25 mouse cellular contexts compared by ENCODE assay signal in genomic region chr5:12574551-12574950, GRCm38 (mm10).
"Had no signal": no experiment of that assay in that cellular context is flagged by ENCODE, and none has a peak within 500 bp of the region (broad histone marks: within the 10 kb centered on the region; RNA-seq: fewer than 3 reads in every experiment).

No protein-coding gene starts in this region.

- H3K36me3 ChIP-seq: heart, embryonic 13.5 days; heart, embryonic 15.5 days; hindbrain, embryonic 13.5 days; hindbrain, embryonic 15.5 days; limb, embryonic 15.5 days; liver, embryonic 12.5 days had no signal

- DNase-seq: gastrocnemius, postnatal 14 days; gastrocnemius, postnatal 36 days; heart, adult 11 months; heart, adult 2 months; heart, postnatal 14 days; heart, postnatal 36 days; kidney, adult 11 months; kidney, adult 2 months; kidney, adult 9 months; kidney, postnatal 14 days; kidney, postnatal 36 days; layer of hippocampus, adult 9-11 months; layer of hippocampus, postnatal 36 days; left cerebral cortex, postnatal 4 days had no signal

- H3K4me3 ChIP-seq: heart, adult 2 months; heart, embryonic 13.5 days; heart, embryonic 15.5 days; hindbrain, embryonic 13.5 days; hindbrain, embryonic 15.5 days; kidney, embryonic 15.5 days; limb, embryonic 13.5 days; limb, embryonic 15.5 days; liver, embryonic 12.5 days had no signal

- H3K27me3 ChIP-seq: heart, embryonic 13.5 days; heart, embryonic 15.5 days; hindbrain, embryonic 13.5 days; hindbrain, embryonic 15.5 days; kidney, embryonic 15.5 days; limb, embryonic 13.5 days; limb, embryonic 15.5 days; liver, embryonic 12.5 days had no signal

- H3K9me3 ChIP-seq: heart, embryonic 13.5 days; heart, embryonic 15.5 days; hindbrain, embryonic 13.5 days; hindbrain, embryonic 15.5 days; kidney, embryonic 15.5 days; limb, embryonic 13.5 days; limb, embryonic 15.5 days; liver, embryonic 12.5 days had no signal

- H3K27ac ChIP-seq: heart, adult 2 months; heart, embryonic 13.5 days; heart, embryonic 15.5 days; hindbrain, embryonic 13.5 days; hindbrain, embryonic 15.5 days; hindbrain, postnatal 0 days; kidney, embryonic 15.5 days; kidney, postnatal 0 days; limb, embryonic 13.5 days; limb, embryonic 15.5 days; liver, embryonic 12.5 days; liver, embryonic 14.5 days had no signal

- H3K4me1 ChIP-seq: heart, embryonic 13.5 days; heart, embryonic 15.5 days; hindbrain, embryonic 13.5 days; hindbrain, embryonic 15.5 days; kidney, embryonic 15.5 days; limb, embryonic 13.5 days; limb, embryonic 15.5 days; liver, embryonic 12.5 days had no signal
